Mouse (Mus musculus) forebrain, embryonic 12.5 days (tissue): ENCODE data around the gene Tnfsf13. TPM values are rescaled to one million over a fixed set of nuclear protein-coding genes. Genes with fewer than 3 reads are reported as not detected.

Source experiments
- ATAC-seq: fragments of 200-750 bp; cut with Nextera tagmentation; 2 replicates; pipeline ENCODE4 v1.8.0; 2017; ENCODE audit warnings: moderate TSS enrichment; ENCODE audit not compliant: low FRiP score
- H3K27ac ChIP-seq: fragments of 300-500 bp; sonication (generic); 2 replicates; pipeline ENCODE4 v1.5.1; 2016; ENCODE audit warnings: mild to moderate bottlenecking
- H3K27me3 ChIP-seq: fragments of 300-500 bp; sonication (generic); 2 replicates; pipeline ENCODE4 v1.6.1; 2016; ENCODE audit warnings: mild to moderate bottlenecking
- H3K36me3 ChIP-seq: fragments of 300-500 bp; sonication (generic); replicated peaks from 2 replicates; pipeline ENCODE4 v1.6.1; 2016; ENCODE audit warnings: mild to moderate bottlenecking
- H3K4me1 ChIP-seq: fragments of 300-500 bp; sonication (generic); 2 replicates; pipeline ENCODE4 v1.6.1; 2016
- H3K4me2 ChIP-seq: fragments of 300-500 bp; sonication (generic); 2 replicates; pipeline ENCODE4 v1.6.1; 2016; ENCODE audit warnings: mild to moderate bottlenecking, moderate library complexity
- H3K4me3 ChIP-seq: fragments of 300-500 bp; sonication (generic); replicated peaks from 2 replicates; pipeline ENCODE4 v1.5.1; 2016; ENCODE audit warnings: mild to moderate bottlenecking
- H3K9ac ChIP-seq: fragments of 300-500 bp; sonication (generic); 2 replicates; pipeline ENCODE4 v1.6.1; 2016; ENCODE audit warnings: mild to moderate bottlenecking
- H3K9me3 ChIP-seq: fragments of 300-500 bp; sonication (generic); 2 replicates; pipeline ENCODE4 v1.6.1; 2016
- WGBS: fragments of 180-500 bp; shearing (Covaris S2); methylation state at CpG from one replicate; pipeline ENCODE4 v1.1.7; 2016; 5-methylcytosine and 5-hydroxymethylcytosine counted together
- polyA plus RNA-seq: library from polyadenylated mRNA; unstranded; fragments of >200 nt; fragmentation: Nextera tagmentation; extraction: Ambion mirVana; gene quantifications from 2 replicates; pipeline ENCODE4 v1.2.1, GENCODE M21; 2016

The Tnfsf13 gene
- polyA plus RNA-seq, 1 experiment from 2014 or later = 0.26 TPM

- Histone ChIP-seq H3K36me3 (peaks cover 76% of the 10 kb centered on the region), H3K4me3 (peak overlapping the region; percentile 99), H3K27me3 (no peaks in the 10 kb centered on the region), H3K9me3 (no peaks in the 10 kb centered on the region), H3K9ac (peak overlapping the region; percentile 99), H3K4me1 (peaks cover 30% of the 10 kb centered on the region), H3K27ac (peak overlapping the region; percentile 98), H3K4me2 (peak overlapping the region; percentile 95)
- WGBS = under 1% methylated on average over 55 of the region's 61 CpGs
- ATAC-seq = peak; percentile 73
These were observed 14.5 kb downstream of the Tnfsf13 start for GRCm38 (mm10) chr11:69670786-69671725.

GRCm38 (mm10) chr11:69666665-69667005, 18.9 kb downstream of the Tnfsf13 start:
- H3K27me3 ChIP-seq = no peaks in the 10 kb centered on the region
- H3K27ac ChIP-seq = no peak overlapping the region
- H3K4me3 ChIP-seq = no peak overlapping the region
- no peak overlapping the region for H3K9ac ChIP-seq
- H3K9me3 ChIP-seq = no peaks in the 10 kb centered on the region
- peaks cover 68% of the 10 kb centered on the region for H3K36me3 ChIP-seq
- H3K4me1 ChIP-seq = peaks cover 27% of the 10 kb centered on the region
- H3K4me2 ChIP-seq = no peak overlapping the region
- WGBS = 82% methylated on average over 3 of the region's 3 CpGs
- ATAC-seq = no peak

GRCm38 (mm10) chr11:69665961-69666664, 19.5 kb downstream of the Tnfsf13 start, which contains the start of gene Cd68:
Gene Cd68 (minus strand): TSS chr11:69666153.
- H3K4me3 ChIP-seq = no peak within 1 kb of the TSS
- H3K9me3 ChIP-seq = no peaks in the 10 kb centered on the region
- H3K4me1 ChIP-seq = peaks cover 32% of the 10 kb centered on the region
- H3K27me3 ChIP-seq = no peaks in the 10 kb centered on the region
- no peak within 1 kb of the TSS for H3K27ac ChIP-seq
- no peak within 1 kb of the TSS for H3K4me2 ChIP-seq
- 0 out of 2 replicates have a peak within 1 kb of the TSS, but pooled peaks have one; percentile 17 for H3K9ac ChIP-seq
- no peak for ATAC-seq
- WGBS = 29% methylated on average over 7 of the region's 7 CpGs
- peaks cover 68% of the 10 kb centered on the region for H3K36me3 ChIP-seq

- H3K4me2 ChIP-seq = no peak overlapping the region
- H3K4me3 ChIP-seq = no peak overlapping the region
- H3K9me3 ChIP-seq = no peaks in the 10 kb centered on the region
- H3K27ac ChIP-seq = no peak overlapping the region
- peaks cover 33% of the 10 kb centered on the region for H3K4me1 ChIP-seq
- WGBS = 82% methylated on average over 9 of the region's 9 CpGs
- H3K36me3 ChIP-seq = peaks cover 64% of the 10 kb centered on the region
- no peak for ATAC-seq
- no peaks in the 10 kb centered on the region for H3K27me3 ChIP-seq
- no peak overlapping the region for H3K9ac ChIP-seq
These were observed 20.1 kb downstream of the Tnfsf13 start for GRCm38 (mm10) chr11:69665457-69665960.

GRCm38 (mm10) chr11:69664841-69665240, 20.7 kb downstream of the Tnfsf13 start:
- no peak for ATAC-seq
- WGBS = 94% methylated on average over 7 of the region's 7 CpGs
- Histone ChIP-seq H3K27me3 (no peaks in the 10 kb centered on the region), H3K27ac (no peak overlapping the region), H3K4me3 (no peak overlapping the region), H3K36me3 (peaks cover 58% of the 10 kb centered on the region), H3K4me2 (no peak overlapping the region), H3K9ac (no peak overlapping the region), H3K9me3 (no peaks in the 10 kb centered on the region), H3K4me1 (peaks cover 26% of the 10 kb centered on the region)

- H3K36me3 ChIP-seq = peaks cover 52% of the 10 kb centered on the region
- no peak overlapping the region for H3K4me2 ChIP-seq
- WGBS = 88% methylated on average over 6 of the region's 6 CpGs
- no peaks in the 10 kb centered on the region for H3K9me3 ChIP-seq
- H3K27me3 ChIP-seq = no peaks in the 10 kb centered on the region
- H3K4me1 ChIP-seq = peaks cover 18% of the 10 kb centered on the region
- no peak for ATAC-seq
- H3K4me3 ChIP-seq = no peak overlapping the region
- peak overlapping the region; percentile 98; the same call in 1 of the 2 replicates for H3K27ac ChIP-seq
- H3K9ac ChIP-seq = no peak overlapping the region
These were observed 21.8 kb downstream of the Tnfsf13 start for GRCm38 (mm10) chr11:69663795-69664194.

GRCm38 (mm10) chr11:69662967-69663671, 22.5 kb downstream of the Tnfsf13 start:
- H3K4me2 ChIP-seq = peak overlapping the region; percentile 59
- ATAC-seq = peak; percentile 18
- H3K27me3 ChIP-seq = no peaks in the 10 kb centered on the region
- WGBS = 76% methylated on average over 13 of the region's 13 CpGs
- H3K27ac ChIP-seq = peak overlapping the region; percentile 98
- H3K36me3 ChIP-seq = peaks cover 52% of the 10 kb centered on the region
- H3K9me3 ChIP-seq = no peaks in the 10 kb centered on the region
- H3K4me1 ChIP-seq = peaks cover 18% of the 10 kb centered on the region
- peak overlapping the region; percentile 53 for H3K4me3 ChIP-seq
- peak overlapping the region; percentile 63 for H3K9ac ChIP-seq

GRCm38 (mm10) chr11:69662213-69662966, 23.2 kb downstream of the Tnfsf13 start, which contains the start of gene Mpdu1:
Gene Mpdu1 (minus strand): TSS chr11:69662642.
- Histone ChIP-seq H3K4me1 (peaks cover 18% of the 10 kb centered on the region), H3K9me3 (no peaks in the 10 kb centered on the region), H3K4me2 (peak within 1 kb of the TSS; percentile 59), H3K36me3 (peaks cover 52% of the 10 kb centered on the region), H3K4me3 (peak within 1 kb of the TSS; percentile 53), H3K27me3 (no peaks in the 10 kb centered on the region), H3K9ac (peak within 1 kb of the TSS; percentile 63), H3K27ac (peak within 1 kb of the TSS; percentile 98)
- WGBS = under 1% methylated on average over 48 of the region's 48 CpGs
- peak; percentile 95 for ATAC-seq

GRCm38 (mm10) chr11:69661221-69661881, 24.2 kb downstream of the Tnfsf13 start:
- peak overlapping the region; percentile 53 for H3K4me3 ChIP-seq
- peaks cover 54% of the 10 kb centered on the region for H3K36me3 ChIP-seq
- peak overlapping the region; percentile 59 for H3K4me2 ChIP-seq
- no peak for ATAC-seq
- 85% methylated on average over 3 of the region's 3 CpGs for WGBS
- peak overlapping the region; percentile 63 for H3K9ac ChIP-seq
- peak overlapping the region; percentile 98 for H3K27ac ChIP-seq
- no peaks in the 10 kb centered on the region for H3K9me3 ChIP-seq
- H3K27me3 ChIP-seq = no peaks in the 10 kb centered on the region
- peaks cover 18% of the 10 kb centered on the region for H3K4me1 ChIP-seq

GRCm38 (mm10) chr11:69657462-69657881, 28.1 kb downstream of the Tnfsf13 start:
- Histone ChIP-seq H3K4me3 (0 out of 2 replicates have a peak overlapping the region, but pooled peaks have one; percentile 2), H3K4me1 (peaks cover 27% of the 10 kb centered on the region), H3K36me3 (peaks cover 56% of the 10 kb centered on the region)

More at GRCm38 (mm10) chr11:69657462-69657881, 28.1 kb downstream of the Tnfsf13 start:
- Histone ChIP-seq H3K9ac (no peak overlapping the region), H3K27me3 (no peaks in the 10 kb centered on the region), H3K27ac (no peak overlapping the region), H3K9me3 (no peaks in the 10 kb centered on the region), H3K4me2 (no peak overlapping the region)
- ATAC-seq = no peak
- 83% methylated on average over 15 of the region's 15 CpGs for WGBS
